Mouse (Mus musculus) adrenal gland, adult 18-20 months (tissue): ENCODE measurements around the gene 6430628N08Rik. TPM values are rescaled to one million over a fixed set of nuclear protein-coding genes. Genes with fewer than 3 reads are reported as not detected.

Experiments used
- DNase-seq, 2 experiments: peaks; one replicate each; pipeline ENCODE4 v3.0.0; 2021 to 2022; ENCODE audit warnings: low spot score in 2 of 2
- total RNA-seq, 2 experiments: library from RNA; stranded (reverse); gene quantifications; 1 replicate in 1 of 2; 2 replicates in 1 of 2; pipeline ENCODE4 v1.2.3; 2021

6430628N08Rik gene
- total RNA-seq, 2 experiments from 2014 or later, result not detected

DNA sequence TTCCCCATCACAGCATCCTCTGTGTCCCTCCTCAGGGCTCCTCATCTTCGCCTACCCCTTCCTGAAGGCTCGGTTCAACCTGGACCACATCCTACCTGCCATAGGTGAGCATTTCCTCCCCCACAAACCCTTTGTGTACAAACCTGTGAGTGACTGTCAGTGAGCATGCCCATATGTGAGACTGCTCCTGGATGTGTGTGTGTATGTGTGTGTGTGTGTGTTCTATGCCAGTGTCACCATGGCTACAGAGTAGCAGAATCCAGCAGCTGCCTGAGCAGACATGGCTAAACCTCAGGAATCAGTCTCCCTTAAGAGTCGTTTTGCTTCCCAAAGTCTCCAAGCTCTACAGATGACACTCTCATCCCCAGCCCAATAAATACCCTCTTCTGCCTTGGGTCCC, 4.6 kb upstream of the 6430628N08Rik start:
- DNase-seq, result no peak

GRCm38 (mm10) chr4:115886875-115887274, 3.6 kb upstream of the 6430628N08Rik start:
- DNase-seq, result no peak

- DNase-seq, result no peak
Measured at GRCm38 (mm10) chr4:115890066-115890465, 399 bp upstream of the 6430628N08Rik start.

DNA sequence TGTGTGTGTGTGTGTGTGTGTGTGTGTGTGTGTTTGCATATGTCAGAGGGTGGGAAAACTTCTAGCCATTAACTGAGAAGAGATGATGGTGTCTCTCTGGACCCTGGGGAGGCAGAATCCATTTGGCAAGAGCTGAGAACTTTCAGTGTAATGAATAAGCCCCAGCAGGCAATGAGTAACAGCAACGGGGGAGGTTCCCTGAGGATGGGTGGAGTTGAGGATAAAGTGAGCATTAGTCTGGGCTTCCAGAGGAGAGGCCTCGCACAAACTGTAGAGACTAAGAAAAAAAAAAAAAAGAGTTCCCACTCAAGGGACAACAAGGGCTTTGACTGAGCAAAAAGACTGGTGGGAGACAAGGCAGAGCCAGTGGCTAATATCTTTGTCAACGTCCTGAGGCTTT, 3.8 kb downstream of the 6430628N08Rik start:
- no peak for DNase-seq

- DNase-seq, result no peak
Measured at GRCm38 (mm10) chr4:115897901-115898631, 7.6 kb downstream of the 6430628N08Rik start.

DNA sequence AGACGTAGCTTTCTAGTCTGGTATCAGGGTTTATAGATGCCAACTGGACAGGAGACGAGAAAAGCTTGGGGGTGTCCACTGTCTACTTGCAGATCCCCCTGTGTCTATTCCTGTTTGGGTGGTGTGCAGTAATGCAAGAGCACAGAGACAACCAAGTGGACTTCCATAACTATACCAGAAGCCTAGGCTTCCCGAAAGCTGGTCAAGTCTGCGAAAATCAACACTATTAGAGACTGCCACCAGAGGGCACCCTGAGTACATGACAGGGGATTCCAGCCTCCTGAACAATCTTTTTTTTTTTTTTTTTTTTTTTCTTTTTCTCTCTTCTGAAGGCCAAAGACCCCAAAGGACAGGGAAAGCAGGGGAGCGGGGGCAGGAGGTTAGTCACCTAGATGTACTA, 12.4 kb downstream of the 6430628N08Rik start:
- peak; percentile 71 to 81 for DNase-seq

DNA sequence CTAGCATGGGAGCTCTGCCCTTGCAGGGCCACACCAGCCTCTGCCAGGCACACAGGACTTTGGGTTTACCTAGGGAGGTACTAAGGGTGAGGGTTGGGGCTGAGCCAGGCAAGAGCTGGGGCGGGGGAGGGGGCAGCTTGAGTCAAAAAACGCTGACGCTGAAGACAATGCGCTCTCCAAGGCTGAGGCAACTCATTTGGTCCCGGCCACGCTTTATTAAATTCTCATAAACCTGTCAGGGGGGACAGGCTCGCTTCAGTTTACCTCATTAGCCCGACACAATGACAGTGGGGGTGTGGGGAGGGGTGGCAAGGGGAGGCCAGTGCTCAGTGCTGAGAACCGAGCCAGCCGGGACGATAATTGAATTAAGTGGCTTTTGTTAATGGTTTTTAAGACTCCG, 13.9 kb downstream of the 6430628N08Rik start:
- no peak for DNase-seq

GRCm38 (mm10) chr4:115905701-115906100, 15.2 kb downstream of the 6430628N08Rik start:
- no peak for DNase-seq

GRCm38 (mm10) chr4:115906791-115907190, 16.3 kb downstream of the 6430628N08Rik start:
- DNase-seq, result no peak

DNA sequence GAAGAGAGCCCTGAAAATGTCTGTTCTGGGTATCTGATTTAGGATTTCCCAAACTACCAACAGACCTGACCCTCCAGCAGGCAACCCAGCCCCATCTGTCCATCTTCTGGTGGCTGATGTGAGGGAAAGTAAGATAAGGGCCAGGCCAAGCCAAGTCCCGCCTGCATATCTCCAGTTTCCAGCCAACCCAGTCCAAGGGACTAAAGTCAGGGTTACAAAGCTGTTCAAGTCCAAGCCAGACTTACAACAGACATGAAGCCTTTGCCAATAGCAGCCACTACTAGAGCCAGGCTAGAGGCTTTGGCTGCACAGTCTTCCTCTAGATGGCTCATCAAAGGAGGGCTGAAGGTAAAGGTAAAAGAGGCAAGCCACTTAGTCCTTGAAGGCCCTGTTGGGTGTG, 17.5 kb downstream of the 6430628N08Rik start:
- no peak for DNase-seq

DNA sequence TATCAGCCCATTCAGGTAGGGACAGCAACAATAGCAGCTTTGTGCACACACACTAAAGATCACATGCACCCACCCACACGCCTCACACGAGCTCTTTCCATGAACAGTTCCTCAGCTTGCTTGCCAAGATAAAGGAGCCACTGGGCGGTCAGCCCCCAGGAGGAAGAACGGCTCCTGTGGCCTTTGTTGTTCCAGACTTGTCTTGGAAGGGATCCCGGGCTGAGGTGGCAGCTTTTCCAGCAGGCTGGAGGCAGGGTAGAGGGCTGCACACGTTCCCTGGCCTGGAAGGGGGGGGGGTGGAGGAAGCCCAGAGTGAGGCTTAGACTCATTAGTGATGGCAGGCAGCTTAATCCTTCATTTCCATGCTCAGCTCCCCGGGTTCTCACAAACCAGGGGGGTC, 18.2 kb downstream of the 6430628N08Rik start:
- no peak for DNase-seq

GRCm38 (mm10) chr4:115911586-115911985, 21.1 kb downstream of the 6430628N08Rik start:
- no peak for DNase-seq

DNA sequence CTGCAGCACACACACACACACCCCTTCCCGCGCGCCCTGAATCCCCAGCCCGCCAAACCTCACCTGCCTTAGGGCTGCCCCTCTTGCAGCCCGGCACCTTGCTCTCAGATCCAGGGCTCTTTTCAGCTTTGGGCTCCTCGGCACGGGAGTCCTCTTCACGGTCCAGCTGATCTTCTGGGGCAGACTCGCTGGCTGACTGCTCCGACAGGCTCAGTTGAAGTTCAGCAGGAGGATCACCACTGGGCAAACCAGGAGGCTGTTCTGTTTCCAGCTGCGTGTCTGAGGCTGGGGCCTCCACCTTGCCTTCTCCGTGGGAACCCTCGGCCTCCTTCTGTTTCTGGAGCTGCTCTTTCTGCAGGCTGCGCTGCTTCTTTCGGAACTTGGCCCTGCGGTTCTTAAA, 29.4 kb downstream of the 6430628N08Rik start:
- no peak for DNase-seq

DNA sequence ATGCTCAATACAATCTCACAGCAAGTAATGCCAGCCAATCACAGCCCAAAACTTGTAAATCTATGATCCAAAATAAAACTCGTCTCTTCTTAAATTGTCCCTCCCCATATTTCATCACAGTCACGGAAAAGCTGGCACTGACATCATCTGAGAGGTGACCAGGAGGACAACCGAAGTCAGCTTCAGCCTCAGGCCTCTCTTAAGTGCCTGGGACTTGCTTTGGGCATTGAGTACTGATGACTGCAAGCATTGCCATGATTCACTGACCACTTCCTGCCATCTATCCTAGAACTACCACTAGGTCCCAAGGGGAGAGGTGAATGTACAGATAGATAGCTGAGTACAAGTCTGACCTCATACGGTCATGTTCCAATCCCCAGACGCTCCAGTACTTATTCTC, 32.2 kb downstream of the 6430628N08Rik start:
- DNase-seq, result no peak

DNA sequence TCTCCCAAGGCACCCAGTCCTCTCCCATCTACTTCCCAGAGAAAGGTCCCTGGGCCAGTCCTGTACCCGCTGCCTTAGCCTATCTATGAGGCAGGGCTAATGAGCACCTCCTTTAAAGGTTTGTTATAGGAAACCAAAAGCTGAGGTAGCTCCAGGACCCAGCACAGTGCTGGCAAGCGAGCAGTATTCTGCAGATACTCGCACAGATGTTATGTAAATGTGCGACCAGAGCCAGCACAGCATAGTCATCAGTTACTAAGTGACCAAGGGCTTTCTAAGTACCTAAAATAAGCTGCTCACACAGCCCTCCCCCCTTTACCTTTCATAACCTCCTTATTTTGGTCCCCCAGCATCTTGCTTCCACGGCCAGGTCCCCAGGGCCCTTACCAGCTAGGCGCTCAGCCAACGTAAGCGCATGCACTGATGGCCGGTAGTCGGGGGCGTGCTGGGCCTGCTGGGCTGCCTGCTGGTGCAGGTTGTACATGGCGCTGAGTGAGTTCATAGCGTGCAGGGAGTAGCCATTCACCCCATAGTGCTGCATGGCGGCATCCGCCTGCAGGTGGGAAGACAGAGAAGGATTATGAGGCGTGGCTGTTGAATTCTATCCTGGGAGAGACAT, 32.9 kb downstream of the 6430628N08Rik start:
- DNase-seq, result no peak

DNA sequence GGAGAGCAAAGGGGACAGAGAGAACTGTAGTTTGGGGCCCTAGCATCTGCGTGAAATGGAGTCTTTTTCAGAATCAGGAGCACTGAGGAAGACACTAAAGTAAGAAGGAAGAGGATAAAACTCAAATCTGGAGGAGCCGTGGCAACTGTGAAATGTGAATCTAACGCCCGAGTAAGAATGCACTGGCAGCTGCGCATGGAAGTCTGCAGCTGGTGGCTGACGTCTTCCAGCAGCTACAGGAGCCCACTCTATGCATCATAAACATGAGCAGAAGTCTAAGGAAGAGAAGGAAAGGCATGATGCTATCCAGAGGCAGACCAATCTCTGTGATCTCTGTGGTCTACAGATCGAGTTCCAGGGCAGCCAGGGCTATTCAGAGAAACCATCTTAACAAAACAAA, 37.2 kb downstream of the 6430628N08Rik start:
- DNase-seq, result no peak

- no peak for DNase-seq
Measured at GRCm38 (mm10) chr4:115931556-115932088, 41.2 kb downstream of the 6430628N08Rik start.

- DNase-seq, result no peak
Measured at GRCm38 (mm10) chr4:115935835-115936581, 45.5 kb downstream of the 6430628N08Rik start.

GRCm38 (mm10) chr4:115936646-115937045, 46.2 kb downstream of the 6430628N08Rik start:
- DNase-seq, result no peak

DNA sequence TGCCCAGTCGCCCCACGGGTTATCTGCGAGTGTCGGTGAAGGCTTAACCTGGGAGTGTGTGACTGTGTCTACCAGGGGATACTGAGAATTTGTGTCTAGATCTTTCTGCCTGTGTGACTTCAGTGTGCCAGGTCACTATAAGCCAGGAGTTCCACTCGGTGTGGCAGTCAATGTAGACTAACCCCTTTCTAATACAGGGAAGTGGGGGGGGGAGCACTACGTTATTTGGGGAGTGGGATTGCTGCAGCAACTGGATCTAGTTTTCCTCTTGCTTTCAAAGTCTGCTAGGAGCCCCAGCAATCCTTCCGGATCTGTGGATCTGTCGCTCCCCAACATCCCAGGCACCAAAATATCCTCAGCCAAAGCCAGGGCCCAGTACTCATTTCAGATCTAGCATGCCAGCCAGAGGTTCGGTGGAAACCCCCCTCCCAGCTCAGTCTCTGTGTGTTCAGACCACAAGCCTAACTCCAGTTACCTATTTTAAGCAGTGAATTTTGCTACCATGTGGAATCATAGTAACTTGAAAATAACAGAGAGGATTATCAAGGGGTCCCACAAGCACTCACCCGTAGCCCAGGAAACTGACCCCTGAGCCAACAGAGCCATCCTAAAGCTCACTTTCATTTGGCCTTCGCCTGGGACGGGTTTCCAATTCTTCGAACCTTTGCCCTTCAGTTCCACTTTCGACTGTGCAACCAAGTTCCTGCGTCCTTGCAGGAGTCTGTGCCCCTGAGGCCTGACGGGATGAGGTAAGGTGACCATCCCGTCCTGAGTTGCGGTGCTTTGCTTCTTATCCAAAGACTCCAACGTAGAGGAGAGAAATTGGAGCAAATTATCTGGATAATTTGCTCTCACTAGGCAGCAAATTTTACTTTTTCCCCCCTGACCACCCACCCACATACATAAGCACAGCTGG, 46.9 kb downstream of the 6430628N08Rik start:
- DNase-seq, result no peak
